Mouse (Mus musculus) heart, embryonic 14.5 days (tissue): ENCODE measurements at regions not wholly inside any gene's neighbourhood (a gene's known extent, or its start where the extent isn't known, plus 50 kb on each side); places are given as distances from the start of the nearest gene placed in this dataset.
"Not testable (repeated sequence)": the region's sequence is repeated elsewhere in the genome, so short reads cannot be mapped to it uniquely, and the experiment has no call there.

Experiments used
- ATAC-seq: fragments of 200-750 bp; cut with Nextera tagmentation; 2 replicates; pipeline ENCODE4 v1.8.0; 2017; ENCODE audit warnings: low read depth, moderate TSS enrichment; ENCODE audit not compliant: insufficient number of reproducible peaks, insufficient read depth, low FRiP score
- H3K27ac ChIP-seq, 2 experiments: fragments of 200-500 bp in 1 of 2; fragments of 300-500 bp in 1 of 2; sonication (generic) in 1 of 2; replicated peaks in 1 of 2; 2 replicates each; pipeline ENCODE4 v1.5.1; 2012 to 2014; ENCODE audit warnings: low read depth in 2 of 2, low read length in 2 of 2, control low read depth in 1 of 2, mild to moderate bottlenecking in 1 of 2, mixed read lengths in 1 of 2; ENCODE audit not compliant: control insufficient read depth in 1 of 2, insufficient read depth in 1 of 2
- H3K27me3 ChIP-seq: fragments of 300-500 bp; sonication (generic); 2 replicates; pipeline ENCODE4 v1.6.1; 2014; ENCODE audit warnings: mild to moderate bottlenecking, low read length, control low read depth; ENCODE audit not compliant: control insufficient read depth, insufficient read depth
- H3K36me3 ChIP-seq: fragments of 300-500 bp; sonication (generic); 2 replicates; pipeline ENCODE4 v1.6.1; 2014; ENCODE audit warnings: mild to moderate bottlenecking, control low read depth, low read length, mixed read lengths; ENCODE audit not compliant: control insufficient read depth, insufficient read depth
- H3K4me1 ChIP-seq, 2 experiments: fragments of 200-500 bp in 1 of 2; fragments of 300-500 bp in 1 of 2; sonication (generic) in 1 of 2; 2 replicates each; pipeline ENCODE4 v1.6.1; 2012 to 2014; ENCODE audit warnings: low read length in 2 of 2, control low read depth in 1 of 2, mixed read lengths in 1 of 2; ENCODE audit not compliant: control insufficient read depth in 2 of 2, insufficient read depth in 2 of 2
- H3K4me2 ChIP-seq: fragments of 300-500 bp; sonication (generic); 2 replicates; pipeline ENCODE4 v1.6.1; 2014; ENCODE audit warnings: mild to moderate bottlenecking, low read length
- H3K4me3 ChIP-seq, 2 experiments: fragments of 200-500 bp in 1 of 2; fragments of 300-500 bp in 1 of 2; sonication (generic) in 1 of 2; 2 replicates each; pipeline ENCODE4 v1.5.1; 2012 to 2014; ENCODE audit warnings: low read length in 2 of 2, mild to moderate bottlenecking in 2 of 2, control low read depth in 1 of 2, low read depth in 1 of 2, moderate library complexity in 1 of 2; ENCODE audit not compliant: control insufficient read depth in 1 of 2, insufficient read depth in 1 of 2
- H3K9ac ChIP-seq: fragments of 300-500 bp; sonication (generic); 2 replicates; pipeline ENCODE4 v1.6.1; 2014; ENCODE audit warnings: mild to moderate bottlenecking, low read length
- H3K9me3 ChIP-seq: fragments of 300-500 bp; sonication (generic); 2 replicates; pipeline ENCODE4 v1.6.1; 2016; ENCODE audit warnings: low read length, control low read depth; ENCODE audit not compliant: control insufficient read depth
- WGBS: fragments of 180-500 bp; shearing (Covaris S2); extraction: QIAGEN DNeasy Blood & Tissue Kit; methylation state at CpG from one replicate; pipeline ENCODE4 v1.1.7; 2014; 5-methylcytosine and 5-hydroxymethylcytosine counted together

- Histone ChIP-seq H3K9me3 (no peaks in the 10 kb centered on the region), H3K4me1 (no peaks in the 10 kb centered on the region), H3K4me2 (no peak overlapping the region), H3K27me3 (no peaks in the 10 kb centered on the region), H3K36me3 (no peaks in the 10 kb centered on the region), H3K4me3 (no peak overlapping the region), H3K27ac (no peak overlapping the region), H3K9ac (no peak overlapping the region)
- ATAC-seq = no peak
Observed at GRCm38 (mm10) chr1:12115041-12115828, 701.3 kb downstream of the A830018L16Rik start.

- Histone ChIP-seq H3K27me3 (no peaks in the 10 kb centered on the region), H3K9me3 (no peaks in the 10 kb centered on the region), H3K4me3 (no peak overlapping the region), H3K36me3 (no peaks in the 10 kb centered on the region), H3K9ac (no peak overlapping the region), H3K4me2 (no peak overlapping the region), H3K27ac (no peak overlapping the region), H3K4me1 (peaks cover 0 to 6% of the 10 kb centered on the region in 2 experiments; a peak in 1 of 4 replicates)
- no peak for ATAC-seq
- WGBS = 76% methylated on average over 4 of the region's 4 CpGs
Observed at GRCm38 (mm10) chr1:12117083-12117482, 703.2 kb downstream of the A830018L16Rik start.

DNA sequence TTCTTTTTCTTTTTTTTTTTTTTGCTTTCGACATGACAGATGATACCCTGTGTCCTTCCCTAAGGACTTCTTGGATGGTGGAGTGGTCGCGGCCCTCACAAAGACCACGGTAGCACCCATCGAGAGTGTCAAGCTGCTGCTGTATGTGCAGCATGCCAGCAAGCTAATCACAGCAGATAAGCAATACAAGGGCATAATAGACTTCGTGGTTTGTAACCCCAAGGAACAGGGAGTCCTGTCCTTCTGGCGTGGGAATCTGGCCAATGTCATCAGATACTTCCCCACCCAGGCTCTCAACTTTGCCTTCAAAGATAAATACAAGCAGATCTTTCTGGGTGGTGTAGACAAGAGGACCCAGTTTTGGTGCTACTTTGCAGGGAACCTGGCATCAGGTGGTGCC lies 707.0 kb downstream of the A830018L16Rik start:
- H3K27ac ChIP-seq = no peak overlapping the region
- H3K9ac ChIP-seq = no peak overlapping the region
- no peak overlapping the region for H3K4me3 ChIP-seq
- H3K4me2 ChIP-seq = no peak overlapping the region
- no peaks in the 10 kb centered on the region for H3K27me3 ChIP-seq
- H3K36me3 ChIP-seq = no peaks in the 10 kb centered on the region
- no peak for ATAC-seq
- H3K9me3 ChIP-seq = no peaks in the 10 kb centered on the region
- H3K4me1 ChIP-seq = peaks cover 0 to 6% of the 10 kb centered on the region in 2 experiments; a peak in 1 of 4 replicates
- WGBS = 26% methylated on average over 7 of the region's 7 CpGs

DNA sequence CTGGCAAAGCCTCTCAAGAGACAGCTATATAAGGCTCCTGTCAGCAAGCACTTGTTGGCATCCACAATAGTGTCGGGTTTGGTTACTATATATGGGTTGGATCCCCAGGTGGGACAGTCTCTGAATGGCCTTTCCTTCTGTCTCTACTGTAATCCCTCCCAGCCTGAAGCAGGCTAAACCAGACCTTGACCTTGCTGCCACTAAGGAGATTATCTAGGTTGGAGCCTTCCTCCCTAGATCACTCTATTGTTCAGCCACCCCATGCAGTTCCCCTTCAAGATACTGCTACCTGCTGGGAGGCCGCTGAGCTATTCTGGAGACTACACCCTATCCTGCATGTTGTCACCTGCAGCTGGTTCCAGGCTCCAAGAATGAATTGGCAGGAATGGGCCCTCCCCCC lies 712.7 kb downstream of the A830018L16Rik start:
- not testable (repeated sequence) for H3K9me3 ChIP-seq, H3K4me2 ChIP-seq, H3K27ac ChIP-seq, H3K9ac ChIP-seq, ATAC-seq, H3K27me3 ChIP-seq, H3K4me1 ChIP-seq, H3K4me3 ChIP-seq, H3K36me3 ChIP-seq
- WGBS = 25% methylated on average over 2 of the region's 2 CpGs

DNA sequence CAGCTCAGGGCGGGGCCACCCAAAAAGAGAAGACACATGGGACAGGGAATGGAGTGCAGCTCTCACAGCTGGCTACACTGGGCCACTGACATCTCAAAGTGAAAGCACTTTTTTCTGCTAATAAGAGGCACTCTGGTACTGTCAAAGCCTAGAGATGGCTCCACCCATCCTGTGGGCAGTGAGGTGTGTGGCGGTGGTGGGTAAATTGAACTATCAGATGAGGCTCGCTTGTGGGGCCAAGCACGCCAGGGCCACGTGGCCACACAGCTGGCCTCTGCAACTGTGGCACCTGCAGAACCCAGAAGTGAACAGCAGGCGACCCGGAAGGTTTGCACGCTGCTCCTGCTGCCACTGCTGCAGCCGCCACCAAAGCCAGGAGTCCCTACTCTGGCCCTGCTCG lies 756.6 kb downstream of the A830018L16Rik start:
- Histone ChIP-seq H3K4me3 (no peak overlapping the region), H3K27me3 (no peaks in the 10 kb centered on the region), H3K9me3 (0 out of 2 replicates have a peak, but pooled peaks cover 3% of the 10 kb centered on the region), H3K27ac (no peak overlapping the region), H3K36me3 (no peaks in the 10 kb centered on the region), H3K4me2 (no peak overlapping the region), H3K4me1 (no peaks in the 10 kb centered on the region), H3K9ac (no peak overlapping the region)
- ATAC-seq = no peak
- WGBS = 90% methylated on average over 10 of the region's 10 CpGs

- no peak for ATAC-seq
- 77% methylated on average over 5 of the region's 5 CpGs for WGBS
- no peaks in the 10 kb centered on the region for H3K36me3 ChIP-seq
Observed at GRCm38 (mm10) chr1:12189646-12190233, 775.8 kb downstream of the A830018L16Rik start.

GRCm38 (mm10) chr1:12192588-12192987 lies 778.7 kb downstream of the A830018L16Rik start:
- H3K4me1 ChIP-seq = no peaks in the 10 kb centered on the region
- no peaks in the 10 kb centered on the region for H3K9me3 ChIP-seq
- no peak overlapping the region for H3K27ac ChIP-seq
- H3K4me2 ChIP-seq = no peak overlapping the region
- no peak overlapping the region for H3K9ac ChIP-seq
- H3K36me3 ChIP-seq = no peaks in the 10 kb centered on the region
- WGBS = 77% methylated on average over 1 of the region's 1 CpGs
- no peaks in the 10 kb centered on the region for H3K27me3 ChIP-seq
- no peak for ATAC-seq
- no peak overlapping the region for H3K4me3 ChIP-seq

More at GRCm38 (mm10) chr1:12189646-12190233, 775.8 kb downstream of the A830018L16Rik start:
- Histone ChIP-seq H3K27ac (no peak overlapping the region), H3K9me3 (no peaks in the 10 kb centered on the region), H3K4me1 (no peaks in the 10 kb centered on the region), H3K27me3 (no peaks in the 10 kb centered on the region), H3K4me2 (no peak overlapping the region), H3K4me3 (no peak overlapping the region), H3K9ac (no peak overlapping the region)
